Mouse (Mus musculus): ENCODE results near the gene Rps28. TPM values are rescaled to one million over a fixed set of nuclear protein-coding genes. Genes with fewer than 3 reads are reported as not detected.

The Rps28 gene
- polyA plus RNA-seq, 1 experiment: 444 TPM

DNA sequence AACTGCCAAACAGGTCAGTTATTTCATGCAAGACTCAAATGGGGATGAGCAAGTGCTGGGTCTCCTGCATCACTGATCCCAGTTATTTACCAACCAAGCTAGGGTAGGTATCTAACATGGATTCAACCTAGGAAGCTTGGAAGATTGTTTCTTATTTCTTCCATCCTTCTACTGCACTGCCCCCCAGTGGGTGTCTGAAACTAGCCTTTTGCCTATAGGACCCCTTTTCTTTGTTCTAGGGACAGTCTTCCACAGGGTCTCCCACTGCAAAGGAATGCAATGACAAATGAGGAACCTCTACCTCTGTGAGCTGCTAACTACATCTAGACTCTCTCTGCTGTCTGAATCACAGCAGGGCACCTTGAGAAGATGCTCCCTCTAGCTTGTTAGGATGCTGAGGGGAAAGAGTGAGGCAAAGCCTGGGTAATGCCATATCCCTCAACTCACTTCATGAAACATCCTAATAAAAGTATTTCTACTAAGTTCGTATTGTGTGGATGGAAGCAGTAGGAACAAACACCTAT is 1.9 kb downstream of the Rps28 start:
- WGBS: 69% methylated on average over 1 of the region's 1 CpGs
- Histone ChIP-seq H3K4me3 (ENCODE audit: low read depth, low read length) (no peak overlapping the region), H3K27ac (ENCODE audit: insufficient read depth, low read depth, low read length) (no peak overlapping the region), H3K4me1 (ENCODE audit: control insufficient read depth, insufficient read depth, insufficient read length, low read length) (peaks cover 16% of the 10 kb centered on the region), H3K36me3 (ENCODE audit: control insufficient read depth, insufficient read depth, low read length) (peaks cover 26% of the 10 kb centered on the region), H3K27me3 (ENCODE audit: control insufficient read depth, insufficient read depth, low read length) (no peaks in the 10 kb centered on the region)
- TF ChIP-seq CTCF (IDR thresholded peaks at IDR 0.05; ENCODE audit: extremely low read depth, insufficient read length, insufficient replicate concordance, low read depth, low read length) (no peak), POLR2A (IDR thresholded peaks at IDR 0.05; ENCODE audit: low read depth, low read length) (no peak)

DNA sequence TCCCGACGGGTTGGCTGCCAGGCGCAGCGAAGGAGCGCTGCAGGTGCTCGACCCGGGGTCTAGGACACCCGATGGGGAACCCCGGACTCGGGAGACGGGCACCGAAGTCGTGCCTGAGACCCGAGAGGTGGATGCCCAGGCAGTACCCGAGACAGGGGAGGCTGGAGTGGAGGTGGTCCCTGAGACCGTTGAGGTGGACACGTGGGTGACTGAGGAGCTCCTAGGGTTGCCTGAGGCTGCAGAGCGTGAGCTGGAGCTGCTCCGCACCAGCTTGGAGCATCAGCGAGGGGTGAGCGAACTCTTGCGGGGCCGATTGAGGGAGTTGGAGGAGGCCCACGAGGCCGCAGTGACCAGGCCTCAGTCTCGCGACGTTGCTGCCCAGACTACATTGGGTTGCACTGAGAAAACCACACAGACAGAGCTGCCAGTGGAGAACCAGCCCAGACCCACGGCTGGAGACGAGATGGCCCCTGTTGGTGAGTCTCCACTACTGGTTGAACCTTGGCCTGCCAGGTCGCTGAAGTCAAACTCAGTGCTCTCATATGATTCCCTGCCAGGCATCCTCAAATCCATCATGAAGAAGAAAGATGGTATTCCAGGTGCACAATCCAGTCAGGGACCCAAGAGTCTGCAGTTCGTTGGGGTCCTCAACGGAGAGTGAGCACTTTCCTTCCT is 6.3 kb downstream of the Rps28 start:
- Histone ChIP-seq H3K36me3 (ENCODE audit: control insufficient read depth, insufficient read depth, low read length) (peaks cover 20% of the 10 kb centered on the region), H3K4me1 (ENCODE audit: control insufficient read depth, insufficient read depth, insufficient read length, low read length) (peaks cover 11% of the 10 kb centered on the region), H3K27ac (ENCODE audit: insufficient read depth, low read depth, low read length) (peak overlapping the region; percentile 37; the same call in 1 of the 2 replicates), H3K27me3 (ENCODE audit: control insufficient read depth, insufficient read depth, low read length) (no peaks in the 10 kb centered on the region), H3K4me3 (ENCODE audit: low read depth, low read length) (peak overlapping the region; percentile 61)
- TF ChIP-seq CTCF (IDR thresholded peaks at IDR 0.05; ENCODE audit: extremely low read depth, insufficient read length, insufficient replicate concordance, low read depth, low read length) (no peak), POLR2A (IDR thresholded peaks at IDR 0.05; ENCODE audit: low read depth, low read length) (no peak)
- 24% methylated on average over 33 of the region's 33 CpGs for WGBS

DNA sequence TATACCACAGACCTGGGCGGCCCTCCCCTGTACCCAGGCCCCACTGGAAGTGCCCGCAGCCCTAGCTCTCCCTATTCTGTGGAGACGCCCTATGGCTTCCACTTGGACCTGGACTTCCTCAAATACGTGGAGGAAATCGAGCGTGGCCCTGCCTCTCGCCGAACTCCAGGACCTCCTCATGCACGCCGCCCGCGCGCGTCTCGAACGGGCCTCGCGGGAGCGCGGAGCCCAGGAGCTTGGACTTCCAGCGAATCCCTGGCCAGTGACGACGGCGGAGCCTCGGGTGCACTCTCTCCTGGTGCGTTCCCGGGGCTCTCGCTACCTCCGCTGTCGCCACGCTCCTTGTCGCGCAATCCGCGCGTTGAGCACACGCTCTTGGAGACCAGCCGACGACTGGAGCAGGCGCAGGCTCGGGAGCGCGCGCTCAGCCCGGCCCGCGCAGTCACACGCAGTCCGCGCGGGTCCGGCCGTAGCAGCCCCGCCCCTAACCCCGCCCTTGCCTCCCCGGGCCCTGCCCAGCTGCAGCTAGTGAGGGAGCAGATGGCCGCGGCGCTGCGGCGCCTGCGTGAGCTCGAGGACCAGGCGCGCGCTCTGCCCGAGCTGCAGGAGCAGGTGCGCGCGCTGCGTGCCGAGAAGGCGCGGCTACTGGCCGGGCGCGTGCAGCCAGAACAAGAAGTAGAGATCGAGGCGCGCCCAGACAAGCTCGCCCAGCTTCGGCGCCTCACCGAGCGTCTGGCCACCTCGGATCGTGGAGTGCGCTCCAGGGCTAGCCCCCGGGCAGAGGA is 7.0 kb downstream of the Rps28 start:
- TF ChIP-seq POLR2A (IDR thresholded peaks at IDR 0.05; ENCODE audit: low read depth, low read length) (peak; percentile 40; the same call in 1 of the 2 replicates), CTCF (IDR thresholded peaks at IDR 0.05; ENCODE audit: extremely low read depth, insufficient read length, insufficient replicate concordance, low read depth, low read length) (no peak)
- H3K4me1 ChIP-seq (ENCODE audit: control insufficient read depth, insufficient read depth, insufficient read length, low read length): peaks cover 10% of the 10 kb centered on the region
- peak overlapping the region; percentile 64 for H3K4me3 ChIP-seq (ENCODE audit: low read depth, low read length)
- H3K36me3 ChIP-seq (ENCODE audit: control insufficient read depth, insufficient read depth, low read length): peaks cover 16% of the 10 kb centered on the region
- 1% methylated on average over 89 of the region's 89 CpGs for WGBS
- H3K27ac ChIP-seq (ENCODE audit: insufficient read depth, low read depth, low read length): peak overlapping the region; percentile 56
- no peaks in the 10 kb centered on the region for H3K27me3 ChIP-seq (ENCODE audit: control insufficient read depth, insufficient read depth, low read length)

DNA sequence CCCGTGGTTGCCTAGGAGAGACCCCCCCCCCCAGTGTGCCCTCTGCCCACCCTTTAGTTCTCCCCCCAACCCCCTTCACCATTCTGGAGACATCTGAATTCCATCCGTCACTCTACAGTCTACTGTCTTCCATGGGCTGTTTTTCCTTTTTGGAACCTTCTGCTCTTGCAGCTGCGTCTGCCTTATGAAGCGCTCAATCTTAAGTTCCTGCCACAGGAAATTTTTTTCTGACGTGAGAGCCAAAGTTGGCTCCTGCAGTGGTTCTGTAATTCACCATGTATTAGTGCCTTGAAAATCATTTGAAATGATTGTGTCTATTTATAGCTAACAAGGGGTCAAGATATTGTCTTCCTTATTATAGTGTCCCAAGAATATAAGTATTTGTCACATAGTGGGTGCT is 7.8 kb downstream of the Rps28 start:
- Histone ChIP-seq H3K4me1 (ENCODE audit: control insufficient read depth, insufficient read depth, insufficient read length, low read length) (peaks cover 10% of the 10 kb centered on the region), H3K36me3 (ENCODE audit: control insufficient read depth, insufficient read depth, low read length) (peaks cover 8% of the 10 kb centered on the region), H3K27ac (ENCODE audit: insufficient read depth, low read depth, low read length) (peak overlapping the region; percentile 56; the same call in 1 of the 2 replicates), H3K4me3 (ENCODE audit: low read depth, low read length) (peak overlapping the region; percentile 64), H3K27me3 (ENCODE audit: control insufficient read depth, insufficient read depth, low read length) (no peaks in the 10 kb centered on the region)
- WGBS: 67% methylated on average over 5 of the region's 5 CpGs
- TF ChIP-seq CTCF (IDR thresholded peaks at IDR 0.05; ENCODE audit: extremely low read depth, insufficient read length, insufficient replicate concordance, low read depth, low read length): no peak
- no peak for TF ChIP-seq POLR2A (IDR thresholded peaks at IDR 0.05; ENCODE audit: low read depth, low read length)

DNA sequence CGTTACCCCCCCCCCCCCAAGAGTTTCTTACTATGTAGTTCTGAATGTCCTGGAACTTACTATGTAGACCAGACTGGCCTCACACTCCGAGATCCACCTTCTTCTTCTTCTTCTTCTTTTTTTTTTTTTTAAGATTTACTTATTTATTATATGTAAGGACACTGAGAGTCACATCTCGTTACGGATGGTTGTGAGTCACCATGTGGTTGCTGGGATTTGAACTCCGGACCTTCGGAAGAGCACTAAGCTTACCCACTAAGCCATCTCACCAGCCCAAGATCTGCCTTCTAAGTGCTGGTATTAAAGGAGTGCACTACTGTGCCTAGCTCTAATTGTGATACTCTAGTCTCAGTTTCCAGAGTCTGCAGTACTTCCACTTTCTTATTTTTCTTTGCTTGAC is 9.0 kb downstream of the Rps28 start:
- no peak overlapping the region for H3K27ac ChIP-seq (ENCODE audit: insufficient read depth, low read depth, low read length)
- H3K27me3 ChIP-seq (ENCODE audit: control insufficient read depth, insufficient read depth, low read length): no peaks in the 10 kb centered on the region
- H3K4me1 ChIP-seq (ENCODE audit: control insufficient read depth, insufficient read depth, insufficient read length, low read length): peaks cover 10% of the 10 kb centered on the region
- H3K4me3 ChIP-seq (ENCODE audit: low read depth, low read length): no peak overlapping the region
- WGBS: 81% methylated on average over 6 of the region's 6 CpGs
- TF ChIP-seq CTCF (IDR thresholded peaks at IDR 0.05; ENCODE audit: extremely low read depth, insufficient read length, insufficient replicate concordance, low read depth, low read length) (no peak), POLR2A (IDR thresholded peaks at IDR 0.05; ENCODE audit: low read depth, low read length) (no peak)
- peaks cover 2% of the 10 kb centered on the region; the same call in 1 of the 2 replicates for H3K36me3 ChIP-seq (ENCODE audit: control insufficient read depth, insufficient read depth, low read length)

DNA sequence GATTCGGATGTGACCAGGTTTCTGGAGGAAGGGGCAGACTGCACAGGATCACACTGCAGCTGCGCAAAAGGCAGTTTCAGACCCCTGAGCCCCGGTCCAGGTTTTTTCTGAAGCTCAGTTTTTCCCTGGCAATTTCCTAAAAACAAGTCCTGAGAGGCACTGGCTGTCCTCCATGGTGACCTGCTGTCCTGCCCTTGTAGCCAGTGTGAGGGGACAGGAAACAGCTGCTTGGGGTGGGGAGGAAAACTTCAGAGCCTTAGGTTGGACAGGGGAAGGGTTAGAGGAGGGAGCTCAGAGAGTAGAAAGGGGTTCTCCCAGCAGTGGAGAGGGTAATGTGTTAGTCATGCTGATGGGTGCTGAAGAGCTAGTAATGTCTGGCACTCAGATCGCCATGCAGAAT is 11.4 kb downstream of the Rps28 start:
- Histone ChIP-seq H3K27ac (ENCODE audit: insufficient read depth, low read depth, low read length) (0 out of 2 replicates have a peak overlapping the region, but pooled peaks have one; percentile 8), H3K4me1 (ENCODE audit: control insufficient read depth, insufficient read depth, insufficient read length, low read length) (peaks cover 5% of the 10 kb centered on the region), H3K27me3 (ENCODE audit: control insufficient read depth, insufficient read depth, low read length) (no peaks in the 10 kb centered on the region), H3K36me3 (ENCODE audit: control insufficient read depth, insufficient read depth, low read length) (no peaks in the 10 kb centered on the region), H3K4me3 (ENCODE audit: low read depth, low read length) (no peak overlapping the region)
- TF ChIP-seq CTCF (IDR thresholded peaks at IDR 0.05; ENCODE audit: extremely low read depth, insufficient read length, insufficient replicate concordance, low read depth, low read length): no peak
- no peak for TF ChIP-seq POLR2A (IDR thresholded peaks at IDR 0.05; ENCODE audit: low read depth, low read length)
- 61% methylated on average over 4 of the region's 4 CpGs for WGBS

DNA sequence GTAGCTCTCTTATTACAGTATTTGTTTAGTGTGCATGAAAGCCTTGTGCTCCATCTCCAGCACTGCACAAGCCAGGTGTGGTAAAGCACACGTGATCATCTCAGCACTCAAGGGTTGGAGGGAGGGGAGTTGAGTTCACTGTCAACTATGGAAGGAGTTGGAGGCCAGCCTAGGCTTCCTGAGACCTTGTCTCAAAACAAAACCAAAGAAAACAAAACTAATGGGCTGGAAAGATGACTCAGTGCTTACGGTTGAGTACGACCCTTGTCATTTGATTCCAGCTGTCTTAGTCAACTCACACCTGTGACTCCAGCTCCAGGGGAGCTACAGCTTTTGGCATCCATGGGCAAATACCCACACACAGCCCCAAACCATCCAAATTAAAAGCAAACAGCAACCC is 11.9 kb downstream of the Rps28 start:
- WGBS: 15% methylated on average over 3 of the region's 3 CpGs
- H3K27ac ChIP-seq (ENCODE audit: insufficient read depth, low read depth, low read length): 0 out of 2 replicates have a peak overlapping the region, but pooled peaks have one; percentile 8
- TF ChIP-seq POLR2A (IDR thresholded peaks at IDR 0.05; ENCODE audit: low read depth, low read length): no peak
- no peak for TF ChIP-seq CTCF (IDR thresholded peaks at IDR 0.05; ENCODE audit: extremely low read depth, insufficient read length, insufficient replicate concordance, low read depth, low read length)
- H3K27me3 ChIP-seq (ENCODE audit: control insufficient read depth, insufficient read depth, low read length): no peaks in the 10 kb centered on the region
- no peaks in the 10 kb centered on the region for H3K36me3 ChIP-seq (ENCODE audit: control insufficient read depth, insufficient read depth, low read length)
- no peak overlapping the region for H3K4me3 ChIP-seq (ENCODE audit: low read depth, low read length)
- H3K4me1 ChIP-seq (ENCODE audit: control insufficient read depth, insufficient read depth, insufficient read length, low read length): peaks cover 2% of the 10 kb centered on the region; the same call in 1 of the 2 replicates

Data from small intestine, adult 2 months (tissue).